Mouse (Mus musculus) embryonic stem cell, embryonic (primary cell): ENCODE results near the gene Kctd7.

Experiments used
- CTCF ChIA-PET, 4 experiments: fragments of 300-600 bp in 2 of 4; fragments of 350-600 bp in 2 of 4; sonication (Branson Sonifier 250); formaldehyde crosslinking; loops; one replicate each; lab custom pipeline; 2022; ENCODE audit warnings: inconsistent platforms in 2 of 4; lab: Charles Lee
- POLR2A ChIA-PET, 4 experiments: fragments of 300-600 bp in 2 of 4; fragments of 350-600 bp in 2 of 4; sonication (Branson Sonifier 250); formaldehyde crosslinking; loops; one replicate each; lab custom pipeline; 2022; ENCODE audit warnings: antibody characterized with exemption in 4 of 4, inconsistent platforms in 1 of 4; lab: Charles Lee

Gene Kctd7

GRCm38 (mm10) chr5:130171956-130172601, 27.4 kb downstream of the Kctd7 start:
- CTCF ChIA-PET, result interaction anchor here in 3 of 4 experiments (0.7 to 1.3 kb wide), 3 partner anchors 8 to 609 kb away, joined by 3 read pairs; partner anchors contain the start of gene Tmem248 (in 1 of the 3)

GRCm38 (mm10) chr5:130173012-130173411, 28.4 kb downstream of the Kctd7 start:
- ChIA-PET CTCF (interaction anchor here in 1 of 4 experiments (1.1 kb wide), 1 partner anchor 9 kb away, joined by 3 read pairs; no protein-coding TSS in a partner anchor), POLR2A (interaction anchor here in 3 of 4 experiments (0.6 to 5.4 kb wide), 23 partner anchors 8 to 286 kb away, joined by 3 to 39 read pairs (median 4); partner anchors contain the start of genes Sbds (in 2 of the 3), Tyw1 (in 2 of the 3) and Chchd2 (in 1 of the 3))

More at GRCm38 (mm10) chr5:130171956-130172601, 27.4 kb downstream of the Kctd7 start:
- POLR2A ChIA-PET, result interaction anchor here in 3 of 4 experiments (0.7 to 5.4 kb wide), 28 partner anchors 8 to 285 kb away, joined by 3 to 39 read pairs (median 5); partner anchors contain the start of genes Sbds (in 2 of the 3), Tyw1 (in 2 of the 3) and Chchd2 (in 1 of the 3)

- POLR2A ChIA-PET, result interaction anchor here in 3 of 4 experiments (0.7 to 40.2 kb wide), 7 partner anchors 9 to 35 kb away, joined by 3 to 781 read pairs (median 3); partner anchors contain the start of gene Tmem248 (in 1 of the 3)
Measured at GRCm38 (mm10) chr5:130177871-130178270, 33.2 kb downstream of the Kctd7 start.

GRCm38 (mm10) chr5:130180362-130180761, 35.7 kb downstream of the Kctd7 start:
- ChIA-PET CTCF (interaction anchor here (0.6 to 1.5 kb wide), 8 partner anchors 9 to 171 kb away, joined by 3 to 5 read pairs (median 3); no protein-coding TSS in a partner anchor), POLR2A (interaction anchor here in 3 of 4 experiments (0.6 to 40.2 kb wide), 23 partner anchors 8 to 262 kb away, joined by 3 to 781 read pairs (median 5); partner anchors contain the start of genes Rabgef1 (in 2 of the 3), Sbds (in 2 of the 3), Tyw1 (in 2 of the 3) and Tmem248 (in 1 of the 3))

More at GRCm38 (mm10) chr5:130177871-130178270, 33.2 kb downstream of the Kctd7 start:
- CTCF ChIA-PET, result interaction anchor here in 2 of 4 experiments (0.6 to 1.2 kb wide), 3 partner anchors 12 to 119 kb away, joined by 3 read pairs; no protein-coding TSS in a partner anchor

GRCm38 (mm10) chr5:130181740-130182540, 37.3 kb downstream of the Kctd7 start:
- ChIA-PET POLR2A (interaction anchor here (0.6 to 40.2 kb wide), 12 partner anchors 7 to 184 kb away, joined by 3 to 781 read pairs (median 8); partner anchors contain the start of genes Rabgef1 (in 1 of the 4), Sbds (in 1 of the 4), Tmem248 (in 1 of the 4) and Tyw1 (in 1 of the 4)), CTCF (interaction anchor here in 1 of 4 experiments (0.7 kb wide), 1 partner anchor 171 kb away, joined by 6 read pairs; no protein-coding TSS in a partner anchor)

GRCm38 (mm10) chr5:130182541-130182821, 37.8 kb downstream of the Kctd7 start:
- ChIA-PET POLR2A (interaction anchor here in 1 of 4 experiments (1.5 to 40.2 kb wide), 3 partner anchors 10 to 30 kb away, joined by 6 to 781 read pairs (median 29); partner anchors contain the start of genes Rabgef1 and Tmem248), CTCF (no interaction called here)

GRCm38 (mm10) chr5:130184193-130184856, 39.7 kb downstream of the Kctd7 start:
- ChIA-PET POLR2A (interaction anchor here in 2 of 4 experiments (0.6 to 40.2 kb wide), 8 partner anchors 9 to 72 kb away, joined by 3 to 781 read pairs (median 4); partner anchors contain the start of genes Rabgef1 (in 1 of the 2) and Tmem248 (in 1 of the 2)), CTCF (interaction anchor here in 2 of 4 experiments (0.7 to 0.8 kb wide), 2 partner anchors 31 to 98 kb away, joined by 3 to 7 read pairs; no protein-coding TSS in a partner anchor)

GRCm38 (mm10) chr5:130185312-130185711, 40.7 kb downstream of the Kctd7 start:
- ChIA-PET CTCF (no interaction called here), POLR2A (interaction anchor here in 1 of 4 experiments (1.6 to 40.2 kb wide), 4 partner anchors 9 to 71 kb away, joined by 4 to 781 read pairs (median 10); partner anchors contain the start of genes Rabgef1 and Tmem248)

- ChIA-PET CTCF (interaction anchor here in 1 of 4 experiments (0.7 to 1.1 kb wide), 2 partner anchors 45 to 1209 kb away, joined by 3 read pairs; no protein-coding TSS in a partner anchor), POLR2A (interaction anchor here in 3 of 4 experiments (0.7 to 40.2 kb wide), 20 partner anchors 8 to 206 kb away, joined by 3 to 781 read pairs (median 6); partner anchors contain the start of genes Sbds (in 2 of the 3), Tyw1 (in 2 of the 3), Rabgef1 (in 1 of the 3) and Tmem248 (in 1 of the 3))
Measured at GRCm38 (mm10) chr5:130187383-130187782, 42.7 kb downstream of the Kctd7 start.

GRCm38 (mm10) chr5:130190909-130191308, 46.2 kb downstream of the Kctd7 start:
- CTCF ChIA-PET, result interaction anchor here in 1 of 4 experiments (0.6 kb wide), 1 partner anchor 398 kb away, joined by 3 read pairs; no protein-coding TSS in a partner anchor
- POLR2A ChIA-PET, result interaction anchor here in 2 of 4 experiments (1.0 to 40.2 kb wide), 8 partner anchors 11 to 66 kb away, joined by 3 to 781 read pairs (median 16); partner anchors contain the start of genes Rabgef1 (in 1 of the 2), Sbds (in 1 of the 2), Tmem248 (in 1 of the 2) and Tyw1 (in 1 of the 2)

- POLR2A ChIA-PET, result interaction anchor here in 3 of 4 experiments (0.6 to 40.2 kb wide), 13 partner anchors 9 to 65 kb away, joined by 3 to 781 read pairs (median 5); partner anchors contain the start of genes Sbds (in 2 of the 3), Tyw1 (in 2 of the 3), Rabgef1 (in 1 of the 3) and Tmem248 (in 1 of the 3)
Measured at GRCm38 (mm10) chr5:130191865-130192264, 47.2 kb downstream of the Kctd7 start.

GRCm38 (mm10) chr5:130192356-130192944, 47.8 kb downstream of the Kctd7 start:
- ChIA-PET CTCF (interaction anchor here in 1 of 4 experiments (1.0 to 1.1 kb wide), 2 partner anchors 13 to 19 kb away, joined by 3 to 4 read pairs; no protein-coding TSS in a partner anchor), POLR2A (interaction anchor here in 3 of 4 experiments (0.6 to 40.2 kb wide), 13 partner anchors 10 to 64 kb away, joined by 3 to 781 read pairs (median 5); partner anchors contain the start of genes Sbds (in 2 of the 3), Tyw1 (in 2 of the 3), Rabgef1 (in 1 of the 3) and Tmem248 (in 1 of the 3))

More at GRCm38 (mm10) chr5:130191865-130192264, 47.2 kb downstream of the Kctd7 start:
- CTCF ChIA-PET, result interaction anchor here in 1 of 4 experiments (1.0 to 1.1 kb wide), 2 partner anchors 12 to 19 kb away, joined by 3 to 4 read pairs; no protein-coding TSS in a partner anchor

GRCm38 (mm10) chr5:130193760-130194159, 49.1 kb downstream of the Kctd7 start:
- ChIA-PET CTCF (interaction anchor here in 1 of 4 experiments (0.5 to 0.6 kb wide), 2 partner anchors 124 to 597 kb away, joined by 3 to 5 read pairs; no protein-coding TSS in a partner anchor), POLR2A (interaction anchor here in 2 of 4 experiments (0.9 to 40.2 kb wide), 6 partner anchors 9 to 63 kb away, joined by 3 to 781 read pairs (median 4); partner anchors contain the start of genes Rabgef1 (in 1 of the 2) and Tmem248 (in 1 of the 2))

- ChIA-PET CTCF (no interaction called here), POLR2A (interaction anchor here in 3 of 4 experiments (0.5 to 40.2 kb wide), 9 partner anchors 2 to 898 kb away, joined by 3 to 781 read pairs (median 5); partner anchors contain the start of genes Tmem248 (in 1 of the 3) and Tyw1 (in 1 of the 3))
Measured at GRCm38 (mm10) chr5:130196307-130196706, 51.6 kb downstream of the Kctd7 start.

GRCm38 (mm10) chr5:130197454-130197853, 52.8 kb downstream of the Kctd7 start:
- ChIA-PET POLR2A (interaction anchor here in 3 of 4 experiments (0.5 to 40.2 kb wide), 18 partner anchors 3 to 118 kb away, joined by 3 to 781 read pairs (median 7); partner anchors contain the start of genes Sbds (in 2 of the 3), Tyw1 (in 2 of the 3), Rabgef1 (in 1 of the 3) and Tmem248 (in 1 of the 3)), CTCF (interaction anchor here in 1 of 4 experiments (1.0 to 1.6 kb wide), 2 partner anchors 59 to 1044 kb away, joined by 3 read pairs; no protein-coding TSS in a partner anchor)
